Mouse (Mus musculus): Measurements from ENCODE around the gene Spata2l. TPM values are rescaled to one million over a fixed set of nuclear protein-coding genes. Genes with fewer than 3 reads are reported as not detected.
"Not testable (repeated sequence)": the region's sequence is repeated elsewhere in the genome, so short reads cannot be mapped to it uniquely, and the experiment has no call there.

Gene Spata2l
- polyA plus RNA-seq, 1 experiment from 2014 or later: 7.8 TPM

DNA sequence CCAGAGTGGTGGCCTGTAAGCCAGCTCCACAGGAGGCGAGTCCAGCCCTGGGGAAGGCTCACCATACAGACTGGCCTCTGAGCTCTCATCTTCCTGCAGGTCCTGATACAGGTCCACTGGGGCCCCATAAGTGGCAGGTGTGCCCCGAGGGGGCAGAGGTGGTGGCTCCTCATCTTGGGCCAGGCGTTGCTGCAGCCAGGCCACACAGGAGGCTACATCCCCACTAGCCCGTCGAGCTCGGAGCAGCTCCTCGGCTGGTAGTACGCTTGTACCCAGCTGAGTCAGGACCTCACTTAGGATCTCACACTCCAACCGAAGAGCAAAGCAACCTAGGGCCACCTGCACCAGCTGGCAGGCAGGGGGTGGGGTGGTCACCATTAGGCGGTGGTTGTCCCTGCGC, 2.3 kb downstream of the Spata2l start:
- peaks cover 20% of the 10 kb centered on the region; the same call in 1 of the 2 replicates for H3K27me3 ChIP-seq (replicated peaks; ENCODE audit: control insufficient read depth, insufficient read depth, low read length)
- no peaks in the 10 kb centered on the region for H3K9me3 ChIP-seq (ENCODE audit: control insufficient read depth, low read length)
- peaks cover 17% of the 10 kb centered on the region for H3K4me1 ChIP-seq (replicated peaks; ENCODE audit: control insufficient read depth, insufficient read depth, low read length)
- H3K27ac ChIP-seq (ENCODE audit: low read length): no peak overlapping the region
- peaks cover 4% of the 10 kb centered on the region for H3K36me3 ChIP-seq (ENCODE audit: control insufficient read depth, insufficient read depth)
- ATAC-seq: no peak
- WGBS: 78% methylated on average over 11 of the region's 11 CpGs
- H3K4me3 ChIP-seq (replicated peaks; ENCODE audit: low read length): no peak overlapping the region
- no peak overlapping the region for H3K4me2 ChIP-seq (ENCODE audit: low read length)
- H3K9ac ChIP-seq (replicated peaks; ENCODE audit: low read depth, low read length): no peak overlapping the region

GRCm38 (mm10) chr8:123233300-123233699, 2.7 kb downstream of the Spata2l start:
- no peaks in the 10 kb centered on the region for H3K9me3 ChIP-seq (ENCODE audit: control insufficient read depth, low read length)
- H3K4me1 ChIP-seq (replicated peaks; ENCODE audit: control insufficient read depth, insufficient read depth, low read length): peaks cover 17% of the 10 kb centered on the region
- H3K27ac ChIP-seq (ENCODE audit: low read length): no peak overlapping the region
- no peak for ATAC-seq
- H3K36me3 ChIP-seq (ENCODE audit: control insufficient read depth, insufficient read depth): peaks cover 4% of the 10 kb centered on the region
- peaks cover 20% of the 10 kb centered on the region; the same call in 1 of the 2 replicates for H3K27me3 ChIP-seq (replicated peaks; ENCODE audit: control insufficient read depth, insufficient read depth, low read length)
- H3K4me3 ChIP-seq (replicated peaks; ENCODE audit: low read length): no peak overlapping the region
- 61% methylated on average over 13 of the region's 13 CpGs for WGBS
- no peak overlapping the region for H3K4me2 ChIP-seq (ENCODE audit: low read length)
- no peak overlapping the region for H3K9ac ChIP-seq (replicated peaks; ENCODE audit: low read depth, low read length)

DNA sequence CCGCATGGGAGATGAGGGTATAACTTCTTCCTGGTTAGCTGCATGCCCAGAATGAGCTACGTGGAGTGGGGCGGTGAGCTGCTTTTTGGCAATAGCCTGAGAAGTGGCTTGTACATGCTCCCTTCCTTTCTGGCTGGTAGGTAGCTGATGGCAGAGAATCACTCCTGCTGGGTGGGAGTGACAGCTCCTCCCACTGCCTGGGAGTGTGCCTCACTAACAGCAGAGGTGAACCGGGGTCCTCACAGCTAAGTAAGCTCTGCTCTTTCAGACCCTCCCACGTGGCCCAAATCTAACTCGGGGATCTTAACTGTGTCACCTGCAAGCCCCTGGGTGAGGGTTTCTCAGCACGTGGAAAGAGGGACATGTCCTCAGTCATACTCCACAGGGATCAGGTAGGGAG, 3.5 kb downstream of the Spata2l start:
- Histone ChIP-seq H3K9me3 (ENCODE audit: control insufficient read depth, low read length) (no peaks in the 10 kb centered on the region), H3K36me3 (ENCODE audit: control insufficient read depth, insufficient read depth) (peaks cover 4% of the 10 kb centered on the region), H3K9ac (replicated peaks; ENCODE audit: low read depth, low read length) (no peak overlapping the region), H3K4me1 (replicated peaks; ENCODE audit: control insufficient read depth, insufficient read depth, low read length) (peaks cover 17% of the 10 kb centered on the region), H3K4me2 (ENCODE audit: low read length) (no peak overlapping the region), H3K27me3 (replicated peaks; ENCODE audit: control insufficient read depth, insufficient read depth, low read length) (peaks cover 20% of the 10 kb centered on the region; the same call in 1 of the 2 replicates), H3K4me3 (replicated peaks; ENCODE audit: low read length) (no peak overlapping the region), H3K27ac (ENCODE audit: low read length) (no peak overlapping the region)
- ATAC-seq: no peak
- WGBS: 47% methylated on average over 7 of the region's 7 CpGs

DNA sequence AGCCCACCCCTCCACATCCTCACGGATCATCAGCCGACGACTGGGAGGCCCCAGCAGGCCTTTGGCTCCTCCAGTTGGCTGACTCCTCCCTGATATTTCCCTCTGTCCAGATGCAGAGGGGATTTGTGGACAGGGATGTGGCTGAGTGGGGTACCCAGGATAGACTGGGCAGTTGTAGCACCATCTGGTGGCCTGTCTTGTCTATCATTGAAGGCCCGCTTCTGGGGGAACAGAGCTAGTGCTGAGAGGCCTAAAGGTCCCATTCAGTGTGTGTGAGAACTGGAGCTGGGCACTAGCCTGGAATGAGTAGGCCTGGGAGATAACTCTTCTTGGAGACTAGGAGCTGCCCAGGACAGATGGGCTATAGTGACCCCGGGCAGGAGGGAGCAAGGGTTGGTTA, 4.3 kb downstream of the Spata2l start:
- Histone ChIP-seq H3K36me3 (ENCODE audit: control insufficient read depth, insufficient read depth) (peaks cover 6% of the 10 kb centered on the region), H3K9me3 (ENCODE audit: control insufficient read depth, low read length) (no peaks in the 10 kb centered on the region), H3K4me3 (replicated peaks; ENCODE audit: low read length) (no peak overlapping the region), H3K27me3 (replicated peaks; ENCODE audit: control insufficient read depth, insufficient read depth, low read length) (peaks cover 16% of the 10 kb centered on the region; the same call in 1 of the 2 replicates), H3K4me2 (ENCODE audit: low read length) (no peak overlapping the region), H3K4me1 (replicated peaks; ENCODE audit: control insufficient read depth, insufficient read depth, low read length) (peaks cover 17% of the 10 kb centered on the region), H3K27ac (ENCODE audit: low read length) (no peak overlapping the region), H3K9ac (replicated peaks; ENCODE audit: low read depth, low read length) (no peak overlapping the region)
- WGBS: 60% methylated on average over 5 of the region's 5 CpGs
- ATAC-seq: no peak

DNA sequence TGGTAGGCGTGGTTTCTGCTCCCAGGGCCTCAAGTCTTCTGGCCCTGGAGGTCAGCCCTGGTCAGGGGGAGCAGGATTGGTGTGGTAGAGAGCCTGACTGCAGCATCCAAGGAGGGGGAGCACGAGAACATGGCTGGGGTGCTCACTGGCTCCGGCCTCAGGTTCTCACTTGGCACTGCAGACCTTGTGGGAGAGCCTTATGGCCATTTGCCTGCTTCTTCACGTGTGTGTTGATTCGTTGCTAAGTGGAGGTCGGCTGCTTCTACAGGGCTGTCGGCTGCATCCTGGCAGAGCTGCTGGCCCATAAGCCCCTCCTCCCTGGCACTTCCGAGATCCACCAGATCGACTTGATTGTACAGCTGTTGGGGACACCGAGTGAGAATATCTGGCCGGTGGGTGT, 5.7 kb downstream of the Spata2l start:
- H3K36me3 ChIP-seq (ENCODE audit: control insufficient read depth, insufficient read depth); ATAC-seq; H3K27ac ChIP-seq (ENCODE audit: low read length); H3K4me2 ChIP-seq (ENCODE audit: low read length); H3K4me3 ChIP-seq (replicated peaks; ENCODE audit: low read length); H3K9me3 ChIP-seq (ENCODE audit: control insufficient read depth, low read length); H3K9ac ChIP-seq (replicated peaks; ENCODE audit: low read depth, low read length): not testable (repeated sequence)
- WGBS: 85% methylated on average over 9 of the region's 11 CpGs
- Histone ChIP-seq H3K27me3 (replicated peaks; ENCODE audit: control insufficient read depth, insufficient read depth, low read length) (peaks cover 10% of the 10 kb centered on the region; the same call in 1 of the 2 replicates), H3K4me1 (replicated peaks; ENCODE audit: control insufficient read depth, insufficient read depth, low read length) (peaks cover 12% of the 10 kb centered on the region)

DNA sequence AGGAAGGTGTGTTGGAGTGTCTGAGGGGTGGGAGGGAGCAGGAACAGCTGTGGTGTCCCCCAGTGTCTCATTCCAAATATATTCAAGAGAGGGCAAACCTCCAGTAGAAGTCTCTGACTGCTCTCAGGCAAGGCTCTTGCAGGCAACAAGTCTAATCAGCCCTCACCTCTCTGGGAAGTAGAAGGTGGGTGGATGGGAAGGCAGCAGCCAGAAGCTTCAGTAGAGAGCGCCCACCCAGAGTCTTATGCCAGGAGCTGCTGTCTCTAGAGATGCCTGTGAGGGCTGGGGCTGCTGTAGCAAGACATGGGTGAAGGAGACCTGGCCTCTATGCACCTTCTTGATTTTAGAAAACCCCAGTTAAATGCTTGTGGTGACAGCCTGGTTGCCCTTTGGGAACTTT, 7.6 kb downstream of the Spata2l start:
- H3K36me3 ChIP-seq (ENCODE audit: control insufficient read depth, insufficient read depth): peaks cover 6% of the 10 kb centered on the region
- 100% methylated on average over 1 of the region's 1 CpGs for WGBS

DNA sequence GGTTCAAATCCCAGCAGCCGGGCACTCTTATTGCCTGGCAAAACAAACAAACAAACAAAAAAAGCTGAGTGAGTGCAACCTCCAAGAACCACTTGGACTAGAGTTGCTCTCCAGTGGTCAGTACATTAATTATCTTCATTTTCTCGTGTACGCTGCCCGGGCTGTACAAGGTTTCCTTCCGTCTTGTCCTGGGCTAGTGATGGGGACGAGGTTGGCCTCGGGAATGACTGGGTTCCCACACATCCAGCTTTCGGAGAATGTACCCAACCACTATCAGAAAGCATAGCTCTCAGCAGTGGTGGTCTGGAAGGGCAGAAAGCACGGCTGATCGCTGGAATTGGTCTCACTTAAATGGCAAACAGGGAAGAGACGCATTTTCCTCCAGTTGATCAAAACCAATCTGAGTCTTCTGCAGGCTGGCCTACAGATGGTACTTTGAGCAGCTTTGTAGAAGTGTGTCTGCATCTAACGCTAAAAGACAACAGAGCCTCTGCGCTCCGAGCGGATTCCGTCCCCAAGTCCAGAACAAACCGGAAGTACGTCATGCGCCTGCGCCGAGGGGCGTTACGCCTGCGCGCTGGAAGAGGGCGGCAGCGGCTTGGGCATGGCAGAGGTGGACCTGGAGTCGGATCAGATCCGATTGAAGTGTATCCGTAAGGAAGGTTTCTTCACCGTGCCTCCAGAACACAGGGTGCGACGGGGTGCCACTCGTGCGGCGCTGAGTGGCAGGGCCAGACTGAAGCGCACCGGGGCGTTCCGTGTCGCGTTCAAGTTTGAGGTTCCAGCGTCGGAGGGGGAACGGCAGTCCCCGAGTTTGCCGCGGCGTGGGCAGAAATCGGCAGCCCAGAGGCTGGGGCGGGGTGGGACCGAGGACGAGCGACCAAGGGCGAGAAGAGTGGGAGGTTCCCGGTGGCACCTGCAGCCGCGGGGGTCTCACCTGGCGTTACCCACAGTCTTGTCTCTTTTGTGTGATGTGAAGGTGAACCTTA, 11.5 kb downstream of the Spata2l start, which contains the start of gene Cdk10:
Cdk10 (plus strand) TSS at position 565 of the 989 bp plus-strand sequence.
- peaks cover 6% of the 10 kb centered on the region for H3K36me3 ChIP-seq (ENCODE audit: control insufficient read depth, insufficient read depth)
- H3K27me3 ChIP-seq (replicated peaks; ENCODE audit: control insufficient read depth, insufficient read depth, low read length): peaks cover 2% of the 10 kb centered on the region; the same call in 1 of the 2 replicates
- ATAC-seq: peak; percentile 94
- peak within 1 kb of the TSS; percentile 82 for H3K27ac ChIP-seq (ENCODE audit: low read length)
- H3K9ac ChIP-seq (replicated peaks; ENCODE audit: low read depth, low read length): peak within 1 kb of the TSS; percentile 88
- no peaks in the 10 kb centered on the region for H3K9me3 ChIP-seq (ENCODE audit: control insufficient read depth, low read length)
- peaks cover 13% of the 10 kb centered on the region for H3K4me1 ChIP-seq (replicated peaks; ENCODE audit: control insufficient read depth, insufficient read depth, low read length)
- H3K4me2 ChIP-seq (ENCODE audit: low read length): peak within 1 kb of the TSS; percentile 85
- peak within 1 kb of the TSS; percentile 79 for H3K4me3 ChIP-seq (replicated peaks; ENCODE audit: low read length)
- 3% methylated on average over 59 of the region's 59 CpGs for WGBS

More for the DNA sequence above, 7.6 kb downstream of the Spata2l start:
- H3K27ac ChIP-seq (ENCODE audit: low read length): no peak overlapping the region
- no peak overlapping the region for H3K4me3 ChIP-seq (replicated peaks; ENCODE audit: low read length)
- no peak overlapping the region for H3K4me2 ChIP-seq (ENCODE audit: low read length)
- no peak for ATAC-seq
- H3K9me3 ChIP-seq (ENCODE audit: control insufficient read depth, low read length): no peaks in the 10 kb centered on the region
- no peak overlapping the region for H3K9ac ChIP-seq (replicated peaks; ENCODE audit: low read depth, low read length)
- H3K4me1 ChIP-seq (replicated peaks; ENCODE audit: control insufficient read depth, insufficient read depth, low read length): peaks cover 13% of the 10 kb centered on the region
- no peaks in the 10 kb centered on the region for H3K27me3 ChIP-seq (replicated peaks; ENCODE audit: control insufficient read depth, insufficient read depth, low read length)

DNA sequence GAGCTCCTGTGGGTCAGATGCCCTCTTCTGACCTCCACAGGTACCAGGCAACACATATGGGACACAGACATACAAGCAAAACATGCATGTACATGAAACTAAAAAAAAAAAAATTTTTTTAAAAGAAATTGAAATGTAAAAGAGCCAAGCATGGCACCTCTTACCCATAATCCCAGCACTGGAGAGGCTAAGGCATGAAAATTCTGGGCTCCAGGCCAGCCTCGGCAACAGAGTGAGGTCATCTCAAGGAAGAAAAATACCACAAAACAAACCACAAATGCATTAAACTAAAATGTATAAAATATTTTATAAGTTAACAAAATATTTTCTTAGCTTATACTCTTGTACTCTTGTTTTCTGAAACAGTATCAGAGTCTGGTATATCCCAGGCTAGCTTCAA, 15.1 kb downstream of the Spata2l start:
- Histone ChIP-seq H3K9me3 (ENCODE audit: control insufficient read depth, low read length) (no peaks in the 10 kb centered on the region), H3K36me3 (ENCODE audit: control insufficient read depth, insufficient read depth) (no peaks in the 10 kb centered on the region), H3K27me3 (replicated peaks; ENCODE audit: control insufficient read depth, insufficient read depth, low read length) (peaks cover 2% of the 10 kb centered on the region; the same call in 1 of the 2 replicates), H3K4me2 (ENCODE audit: low read length) (no peak overlapping the region), H3K9ac (replicated peaks; ENCODE audit: low read depth, low read length) (no peak overlapping the region), H3K4me3 (replicated peaks; ENCODE audit: low read length) (no peak overlapping the region), H3K4me1 (replicated peaks; ENCODE audit: control insufficient read depth, insufficient read depth, low read length) (peaks cover 13% of the 10 kb centered on the region), H3K27ac (ENCODE audit: low read length) (no peak overlapping the region)
- ATAC-seq: no peak
- 65% methylated on average over 1 of the region's 1 CpGs for WGBS

GRCm38 (mm10) chr8:123215430-123215829, 20.6 kb downstream of the Spata2l start:
- Histone ChIP-seq H3K36me3 (ENCODE audit: control insufficient read depth, insufficient read depth) (no peaks in the 10 kb centered on the region), H3K4me3 (replicated peaks; ENCODE audit: low read length) (no peak overlapping the region), H3K4me2 (ENCODE audit: low read length) (no peak overlapping the region), H3K9me3 (ENCODE audit: control insufficient read depth, low read length) (no peaks in the 10 kb centered on the region), H3K9ac (replicated peaks; ENCODE audit: low read depth, low read length) (no peak overlapping the region), H3K4me1 (replicated peaks; ENCODE audit: control insufficient read depth, insufficient read depth, low read length) (peaks cover 15% of the 10 kb centered on the region), H3K27ac (ENCODE audit: low read length) (no peak overlapping the region), H3K27me3 (replicated peaks; ENCODE audit: control insufficient read depth, insufficient read depth, low read length) (peaks cover 2% of the 10 kb centered on the region; the same call in 1 of the 2 replicates)
- ATAC-seq: no peak
- 79% methylated on average over 3 of the region's 3 CpGs for WGBS
